Comparison of ENCODE assay signal across 17 mouse cellular contexts in the genomic region with DNA sequence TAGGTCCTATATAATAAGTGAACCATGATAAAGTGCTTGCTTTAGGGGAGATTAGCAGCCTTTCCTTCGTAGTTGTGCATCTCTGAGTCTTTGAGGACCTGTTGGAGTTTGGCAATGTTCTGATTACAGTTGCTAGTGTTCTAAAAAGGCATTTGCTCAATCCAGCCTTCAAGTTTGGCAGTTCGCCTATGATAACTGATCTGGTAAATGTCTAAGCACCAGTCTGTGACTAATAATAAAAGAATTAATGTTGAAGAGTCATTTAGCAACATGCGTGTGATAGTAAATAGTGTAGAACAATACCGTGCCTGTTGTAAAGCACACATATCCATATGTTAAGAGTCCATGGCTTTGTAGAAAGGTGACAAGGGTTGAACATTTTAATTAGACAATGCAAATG.
DNase-seq lines count a peak whose midpoint lies in the region; TF ChIP-seq lines count a peak whose summit lies in the region.
"Had no signal": no experiment of that assay in that cellular context is flagged by ENCODE, and none has a peak within 500 bp of the region (broad histone marks: within the 10 kb centered on the region; RNA-seq: fewer than 3 reads in every experiment).

No protein-coding gene starts in this region.

- no peak for TF ChIP-seq CTCF in heart, adult 2 months (IDR thresholded peaks at IDR 0.05)

- intact Hi-C loops in heart, adult 2 months (cut with DNase I), result no loop called here
- intact Hi-C loops in left cerebral cortex, postnatal 36 days (cut with DNase I), result no loop called here

- H3K9ac ChIP-seq in heart, adult 2 months (ENCODE audit: low read depth, low read length), result no peak overlapping the region
- H3K9ac ChIP-seq: embryonic facial prominence, embryonic 12.5 days; hindbrain, embryonic 12.5 days; intestine, embryonic 15.5 days; kidney, embryonic 15.5 days; lung, embryonic 14.5 days; stomach, embryonic 15.5 days had no signal

- H3K4me3 ChIP-seq in heart, adult 2 months, result no peak overlapping the region
- no peak overlapping the region for H3K4me3 ChIP-seq in limb, embryonic 10.5 days
- H3K4me3 ChIP-seq: embryonic facial prominence, embryonic 12.5 days; hindbrain, embryonic 12.5 days; intestine, embryonic 15.5 days; kidney, embryonic 15.5 days; stomach, embryonic 15.5 days had no signal

- whole genome bisulfite sequencing in heart, adult 2 months, result 43% methylated on average over 4 of the region's 4 CpGs
- 90% methylated on average over 4 of the region's 4 CpGs for WGBS in limb, embryonic 10.5 days

- H3K9me3 ChIP-seq in limb, embryonic 10.5 days (replicated peaks), result no peaks in the 10 kb centered on the region
- H3K9me3 ChIP-seq: embryonic facial prominence, embryonic 12.5 days; hindbrain, embryonic 12.5 days; intestine, embryonic 15.5 days; kidney, embryonic 15.5 days; stomach, embryonic 15.5 days had no signal

- H3K4me1 ChIP-seq in heart, adult 2 months (ENCODE audit: control insufficient read depth, insufficient read depth, low read length), result no peaks in the 10 kb centered on the region
- no peaks in the 10 kb centered on the region for H3K4me1 ChIP-seq in limb, embryonic 10.5 days
- H3K4me1 ChIP-seq: embryonic facial prominence, embryonic 12.5 days; intestine, embryonic 15.5 days; kidney, embryonic 15.5 days; stomach, embryonic 15.5 days had no signal

- H3K79me2 ChIP-seq in heart, adult 2 months (replicated peaks; ENCODE audit: control insufficient read depth, insufficient read depth, low read length), result no peaks in the 10 kb centered on the region

- TF ChIP-seq POLR2A in heart, adult 2 months (IDR thresholded peaks at IDR 0.05; ENCODE audit: insufficient read depth, low read depth, low read length), result no peak

- no peak for TF ChIP-seq EP300 in heart, adult 2 months (IDR thresholded peaks at IDR 0.05; ENCODE audit: insufficient read depth, low read depth, low read length)

- no peak overlapping the region for H3K27ac ChIP-seq in heart, adult 2 months
- no peak overlapping the region for H3K27ac ChIP-seq in limb, embryonic 10.5 days
- H3K27ac ChIP-seq: embryonic facial prominence, embryonic 12.5 days; hindbrain, embryonic 12.5 days; intestine, embryonic 15.5 days; kidney, embryonic 15.5 days; stomach, embryonic 15.5 days had no signal

- H3K36me3 ChIP-seq in heart, adult 2 months (ENCODE audit: control insufficient read depth, insufficient read depth, low read length), result no peaks in the 10 kb centered on the region
- no peaks in the 10 kb centered on the region for H3K36me3 ChIP-seq in limb, embryonic 10.5 days
- H3K36me3 ChIP-seq: embryonic facial prominence, embryonic 12.5 days; hindbrain, embryonic 12.5 days; intestine, embryonic 15.5 days; kidney, embryonic 15.5 days; stomach, embryonic 15.5 days had no signal

- no peaks in the 10 kb centered on the region for H3K27me3 ChIP-seq in heart, adult 2 months (ENCODE audit: control insufficient read depth, insufficient read depth, low read length)
- H3K27me3 ChIP-seq in limb, embryonic 10.5 days (ENCODE audit: low read depth, poor library complexity, severe bottlenecking), result no peaks in the 10 kb centered on the region
- H3K27me3 ChIP-seq: embryonic facial prominence, embryonic 12.5 days; hindbrain, embryonic 12.5 days; intestine, embryonic 15.5 days; kidney, embryonic 15.5 days; stomach, embryonic 15.5 days had no signal

- peak; percentile 10 for DNase-seq in adrenal gland, postnatal 10 days
- no peak for DNase-seq in adrenal gland, adult 8-10 months
- peak; percentile 15 for DNase-seq in heart, postnatal 4 days
- DNase-seq in heart, adult 2 months, result no peak
- DNase-seq in 3T3-L1 (ENCODE audit: low read depth, low spot score), result peak; percentile 92
- peak; percentile 55 for DNase-seq in fat pad, adult 2 months (ENCODE audit: extremely low read depth, low read depth, low spot score)
- DNase-seq in limb, embryonic 10.5 days (ENCODE audit: low spot score), result no peak
- no peak for DNase-seq in left cerebral cortex, postnatal 36 days (ENCODE audit: low spot score in 2 of 2)
- DNase-seq: cerebellum, adult 18-20 months; lung, embryonic 14.5 days; spleen, adult 18-20 months; thymus, postnatal 14 days had no signal

Comparison
In these comparisons a context has a peak if more than half of its experiments do, and no peak if none do; other contexts are left out.
1. DNase-seq: peak in adrenal gland, postnatal 10 days (single experiment), heart, postnatal 4 days (single experiment), 3T3-L1 (single experiment) and fat pad, adult 2 months (single experiment); none in adrenal gland, adult 8-10 months (single experiment), heart, adult 2 months (0 of 2), limb, embryonic 10.5 days (single experiment) and left cerebral cortex, postnatal 36 days (0 of 2).